Mouse (Mus musculus) lung, adult 2 months (tissue): ENCODE data around the gene Pex5.

Experiments used
- CTCF ChIP-seq: fragments of 200-500 bp; IDR thresholded peaks from 2 replicates; pipeline ENCODE4 v1.5.1; 2011; ENCODE audit warnings: mild to moderate bottlenecking, low read length, control low read depth; ENCODE audit not compliant: insufficient read depth
- POLR2A ChIP-seq: fragments of 200-500 bp; IDR thresholded peaks from 2 replicates; pipeline ENCODE4 v1.6.1; 2011; ENCODE audit warnings: low read depth, mild to moderate bottlenecking, control low read depth, low read length, borderline replicate concordance; ENCODE audit errors: extremely low read depth

- TF ChIP-seq CTCF: no peak
- TF ChIP-seq POLR2A: no peak
Measured at GRCm38 (mm10) chr6:124376311-124376710, 38.6 kb downstream of the Pex5 start.
